Mouse (Mus musculus) kidney, postnatal 14 days (tissue): ENCODE data around the gene Lyg2.

ENCODE experiments used
- DNase-seq: peaks from one replicate; pipeline ENCODE4 v3.0.0; 2022; ENCODE audit warnings: mixed read lengths

The Lyg2 gene

GRCm38 (mm10) chr1:37916393-37916792, at the start of gene Lyg2:
Gene Lyg2 (minus strand): TSS chr1:37916493.
- DNase-seq, result no peak

GRCm38 (mm10) chr1:37965571-37965970, 49.3 kb upstream of the Lyg2 start:
- no peak for DNase-seq

- DNase-seq, result no peak
These were observed 43.2 kb upstream of the Lyg2 start for GRCm38 (mm10) chr1:37959486-37959885.

GRCm38 (mm10) chr1:37958516-37958915, 42.2 kb upstream of the Lyg2 start:
- DNase-seq, result no peak

- DNase-seq, result no peak
These were observed 41.4 kb upstream of the Lyg2 start, which contains the start of gene Lyg1 for GRCm38 (mm10) chr1:37957659-37958058. Gene Lyg1 (minus strand): TSS chr1:37957759.

GRCm38 (mm10) chr1:37956690-37957431, 40.6 kb upstream of the Lyg2 start:
- DNase-seq, result peak; percentile 2

GRCm38 (mm10) chr1:37955251-37955650, 39.0 kb upstream of the Lyg2 start:
- no peak for DNase-seq

- no peak for DNase-seq
These were observed 38.5 kb upstream of the Lyg2 start for GRCm38 (mm10) chr1:37954786-37955185.

GRCm38 (mm10) chr1:37948906-37949305, 32.6 kb upstream of the Lyg2 start:
- no peak for DNase-seq

GRCm38 (mm10) chr1:37931806-37932205, 15.5 kb upstream of the Lyg2 start:
- peak; percentile 22 for DNase-seq

- no peak for DNase-seq
These were observed 9.7 kb upstream of the Lyg2 start for GRCm38 (mm10) chr1:37925971-37926370.

GRCm38 (mm10) chr1:37922536-37922935, 6.2 kb upstream of the Lyg2 start:
- DNase-seq, result peak; percentile 7

GRCm38 (mm10) chr1:37918096-37918495, 1.8 kb upstream of the Lyg2 start:
- DNase-seq, result no peak

GRCm38 (mm10) chr1:37917666-37918065, 1.4 kb upstream of the Lyg2 start:
- no peak for DNase-seq

GRCm38 (mm10) chr1:37912751-37913150, 3.5 kb downstream of the Lyg2 start:
- no peak for DNase-seq

GRCm38 (mm10) chr1:37903178-37903577, 13.1 kb downstream of the Lyg2 start:
- peak; percentile 27 for DNase-seq

GRCm38 (mm10) chr1:37900288-37900687, 16.0 kb downstream of the Lyg2 start:
- DNase-seq, result no peak

- DNase-seq, result no peak
These were observed 16.5 kb downstream of the Lyg2 start for GRCm38 (mm10) chr1:37899816-37900215.

GRCm38 (mm10) chr1:37894606-37895005, 21.7 kb downstream of the Lyg2 start:
- no peak for DNase-seq

GRCm38 (mm10) chr1:37891400-37891799, 24.9 kb downstream of the Lyg2 start:
- no peak for DNase-seq

GRCm38 (mm10) chr1:37890025-37890652, 26.2 kb downstream of the Lyg2 start, which contains the start of the genes Mitd1 and Mrpl30:
Gene Mitd1 (minus strand): TSS chr1:37890411.
Gene Mrpl30 (plus strand): TSS chr1:37890477.
- peak; percentile 94 for DNase-seq

- no peak for DNase-seq
These were observed 27.1 kb downstream of the Lyg2 start for GRCm38 (mm10) chr1:37889206-37889605.

GRCm38 (mm10) chr1:37884451-37884850, 31.8 kb downstream of the Lyg2 start:
- DNase-seq, result no peak

GRCm38 (mm10) chr1:37883411-37883810, 32.9 kb downstream of the Lyg2 start:
- DNase-seq, result no peak
